Mouse (Mus musculus) brain, adult 2 months (tissue): ENCODE measurements around the gene Rab20.
A peak's percentile ranks its signal among the peaks of the same experiment; 100 is the strongest.

Experiments
- DNase-seq: peaks from one replicate; pipeline ENCODE4 v3.0.0; 2011; ENCODE audit warnings: low read depth, low spot score

Rab20 gene

GRCm38 (mm10) chr8:11405722-11406481 is 72.6 kb downstream of the Rab20 start:
- peak; percentile 55 for DNase-seq

- DNase-seq, result no peak
Observed at GRCm38 (mm10) chr8:11404614-11405013, 73.9 kb downstream of the Rab20 start.

GRCm38 (mm10) chr8:11403813-11404212 is 74.7 kb downstream of the Rab20 start:
- DNase-seq, result no peak
